Mouse (Mus musculus): ENCODE results near the gene Nhlrc1.

Gene Nhlrc1

DNA sequence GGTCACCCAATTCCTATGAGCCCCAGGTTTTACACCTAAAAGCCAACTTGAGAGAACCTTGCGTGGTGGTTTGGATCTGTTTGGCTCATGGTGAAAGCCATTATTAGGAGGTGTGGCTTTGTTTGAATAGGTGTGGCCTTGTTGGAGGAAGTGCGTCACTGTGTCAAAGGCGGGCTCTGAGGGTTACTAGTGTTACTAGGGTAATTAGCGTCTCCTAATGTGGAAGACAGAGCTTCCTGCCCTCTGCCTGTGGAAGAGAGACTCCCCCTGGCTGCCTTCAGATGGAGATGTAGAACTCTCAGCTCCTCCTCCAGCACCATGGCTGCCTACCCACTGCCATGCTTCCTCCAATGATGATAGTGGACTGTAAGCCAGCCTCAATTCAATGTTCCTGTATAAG, 13.1 kb downstream of the Nhlrc1 start:
- no peak for DNase-seq (ENCODE audit: low spot score)

DNA sequence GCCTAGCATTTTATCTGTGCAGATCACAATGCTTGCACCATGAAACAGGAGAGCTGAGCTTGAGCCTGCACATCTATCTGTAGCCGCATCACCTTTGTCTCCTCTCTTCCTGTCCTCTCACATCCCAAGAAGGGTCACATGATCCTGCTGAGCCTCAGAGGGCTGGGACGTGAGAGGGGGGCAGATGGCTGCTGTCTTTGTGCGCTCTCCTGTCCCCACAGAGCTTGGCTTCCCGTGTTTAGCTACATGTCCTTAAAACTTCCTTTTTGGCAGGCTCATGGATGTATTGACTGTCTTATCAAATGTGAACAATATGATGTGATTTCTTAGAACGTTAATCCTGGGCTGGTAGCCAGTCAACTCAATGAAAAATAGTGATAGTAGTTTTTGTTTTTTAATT, 15.2 kb downstream of the Nhlrc1 start:
- DNase-seq (ENCODE audit: low spot score), result no peak

DNA sequence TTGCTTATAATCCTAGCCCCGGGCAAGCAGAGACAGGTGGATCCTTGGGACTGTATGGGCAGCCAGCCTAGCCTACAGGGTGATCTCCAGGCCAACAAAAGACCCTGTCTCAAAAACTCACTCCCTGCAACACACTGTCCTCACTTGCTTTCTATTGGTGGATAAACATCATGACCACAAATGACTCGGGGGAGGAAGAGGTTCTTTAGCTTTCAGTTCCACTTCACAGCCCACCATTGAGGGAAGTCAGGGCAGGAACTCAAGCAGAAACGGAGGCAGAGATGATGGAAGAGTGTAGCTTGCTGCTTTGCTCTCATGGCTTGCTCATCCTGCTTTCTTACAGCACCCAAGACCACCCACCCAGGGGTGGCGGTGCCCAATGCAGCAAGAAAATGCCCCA, 17.3 kb downstream of the Nhlrc1 start:
- no peak for DNase-seq (ENCODE audit: low spot score)

DNA sequence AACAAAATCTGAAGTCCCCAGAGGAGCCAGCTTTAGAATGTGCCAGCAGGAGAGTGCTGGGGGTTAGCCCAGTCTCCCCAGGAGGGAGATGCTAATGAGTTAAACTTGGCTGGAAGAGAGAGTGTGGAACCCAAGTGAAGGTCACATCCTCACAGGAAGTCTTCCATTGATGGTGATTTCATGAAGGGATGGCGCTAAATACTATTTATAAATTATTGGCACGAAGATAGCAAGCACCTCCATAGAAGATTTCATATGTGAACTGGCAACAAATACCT, 21.4 kb downstream of the Nhlrc1 start:
- no peak for DNase-seq (ENCODE audit: low spot score)

DNA sequence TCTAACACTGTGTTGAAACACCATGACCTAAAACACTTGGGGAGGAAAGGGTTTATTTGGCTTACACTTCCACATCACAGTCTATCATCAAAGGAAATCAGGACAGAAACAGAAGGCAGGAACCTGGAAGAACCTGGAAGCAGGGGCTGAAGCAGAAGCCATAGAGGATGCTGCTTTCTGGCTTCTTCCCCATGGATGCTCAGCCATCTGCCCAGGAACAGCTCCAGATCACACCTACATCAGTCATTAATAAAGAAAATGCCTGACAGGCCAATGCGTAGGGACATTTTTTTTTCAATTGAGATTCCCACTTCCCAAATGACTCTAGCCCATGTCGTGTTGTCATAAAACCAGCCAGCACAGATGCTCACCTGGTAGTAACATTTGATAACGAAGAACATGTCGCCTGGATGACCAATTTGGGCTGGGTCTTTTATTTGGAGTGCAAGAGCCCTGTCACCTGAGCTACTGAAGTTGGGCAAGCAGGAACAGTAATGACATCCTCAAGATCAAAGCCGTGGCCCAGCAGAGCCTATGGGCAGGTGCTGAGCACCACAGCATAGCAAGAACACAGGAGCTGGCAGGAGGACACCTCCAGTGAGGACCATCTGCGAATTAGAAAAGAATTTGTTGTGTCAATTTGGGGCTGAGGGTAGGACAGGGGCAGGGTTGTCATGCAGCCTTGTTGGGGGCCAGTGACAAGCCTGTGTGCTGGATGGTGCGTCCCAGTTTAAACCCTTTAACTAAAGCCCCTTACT, 22.0 kb downstream of the Nhlrc1 start:
- DNase-seq (ENCODE audit: low spot score), result no peak

DNA sequence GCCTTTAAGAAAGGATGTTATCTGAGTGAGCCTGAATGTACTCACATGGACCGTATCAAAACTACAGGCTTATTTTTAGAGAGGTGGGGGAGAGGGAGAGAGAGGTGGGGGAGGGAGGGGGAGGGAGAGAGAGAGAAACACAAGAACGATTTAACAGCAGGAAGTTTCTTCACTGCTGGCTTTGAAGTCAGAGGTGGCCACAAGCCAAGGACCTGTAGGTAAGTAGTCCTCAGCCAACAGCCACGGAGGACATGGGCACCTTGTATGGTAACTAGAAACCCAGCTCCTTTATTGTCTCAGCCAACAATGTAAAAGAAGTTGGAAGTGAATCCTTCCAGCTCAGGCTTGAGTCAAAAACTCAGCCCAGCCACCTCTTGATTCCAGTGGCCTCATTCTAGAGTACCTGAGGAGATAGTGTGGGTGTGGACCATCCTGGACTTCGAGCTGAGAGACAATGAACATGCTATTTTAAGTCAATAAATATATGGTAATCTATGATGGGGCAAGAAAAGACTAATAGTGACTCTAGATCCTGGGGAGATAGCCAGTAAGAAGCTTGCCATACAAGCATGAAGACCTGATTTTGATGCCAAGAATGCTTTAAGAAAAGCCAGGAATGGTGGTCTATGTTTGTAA, 24.2 kb downstream of the Nhlrc1 start:
- DNase-seq (ENCODE audit: low spot score), result no peak

DNA sequence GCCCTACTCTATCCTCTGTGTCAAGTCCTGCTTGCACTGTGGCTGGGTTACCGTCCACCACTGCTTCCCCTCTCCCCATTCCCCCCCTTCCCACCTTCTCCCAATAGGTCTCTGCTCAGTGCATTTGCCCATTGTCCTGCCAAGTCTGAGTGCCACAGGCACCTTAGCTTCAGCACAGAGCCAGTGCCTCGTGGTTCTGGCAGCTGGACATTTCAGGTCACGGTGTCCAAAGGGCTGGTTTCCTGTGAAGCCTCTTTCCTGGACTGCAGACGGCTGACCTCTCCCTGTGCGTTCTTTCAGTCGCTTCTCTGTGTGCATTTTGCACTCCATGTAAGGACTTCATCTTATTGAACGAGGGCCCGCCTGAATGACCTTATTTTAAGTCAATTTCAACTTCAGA, 26.7 kb downstream of the Nhlrc1 start:
- no peak for DNase-seq (ENCODE audit: low spot score)

DNA sequence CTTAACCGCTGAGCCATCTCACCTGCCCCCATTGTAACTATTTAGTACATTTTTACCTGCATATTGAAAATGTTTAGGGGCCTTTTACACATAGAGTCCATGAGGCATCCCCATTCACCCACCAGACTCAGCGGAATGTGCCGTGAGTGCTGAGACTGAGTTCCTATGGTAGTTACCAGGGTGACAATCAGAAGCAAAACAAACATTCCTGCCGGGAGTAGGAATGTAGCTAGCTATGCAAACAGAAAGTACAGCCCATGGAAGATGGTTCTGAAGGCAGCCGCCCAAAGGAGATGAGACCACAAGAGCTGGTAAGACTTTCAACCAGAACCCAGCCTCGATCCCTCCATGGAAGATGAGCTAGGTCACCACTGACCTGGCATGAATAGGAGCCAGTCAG, 28.4 kb downstream of the Nhlrc1 start:
- no peak for DNase-seq (ENCODE audit: low spot score)

DNA sequence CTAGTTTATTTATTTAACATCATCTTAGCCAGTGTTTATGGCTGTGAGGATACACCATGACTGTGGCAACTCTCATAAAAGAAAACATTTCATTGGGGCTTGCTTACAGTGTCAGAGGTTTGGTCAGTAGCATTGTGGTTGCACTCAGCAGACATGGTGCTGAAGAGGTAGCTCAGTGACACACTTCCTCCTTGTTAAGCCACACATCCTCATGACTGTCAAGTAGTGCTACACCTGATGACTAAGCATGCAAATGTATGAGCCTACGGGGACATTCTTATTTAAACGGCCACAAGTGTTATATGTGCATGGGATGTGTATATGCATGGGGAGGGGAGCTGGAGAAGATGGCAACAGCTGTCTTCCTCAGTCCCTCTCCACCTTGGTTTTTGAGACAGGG, 30.8 kb downstream of the Nhlrc1 start:
- no peak for DNase-seq (ENCODE audit: low spot score)

DNA sequence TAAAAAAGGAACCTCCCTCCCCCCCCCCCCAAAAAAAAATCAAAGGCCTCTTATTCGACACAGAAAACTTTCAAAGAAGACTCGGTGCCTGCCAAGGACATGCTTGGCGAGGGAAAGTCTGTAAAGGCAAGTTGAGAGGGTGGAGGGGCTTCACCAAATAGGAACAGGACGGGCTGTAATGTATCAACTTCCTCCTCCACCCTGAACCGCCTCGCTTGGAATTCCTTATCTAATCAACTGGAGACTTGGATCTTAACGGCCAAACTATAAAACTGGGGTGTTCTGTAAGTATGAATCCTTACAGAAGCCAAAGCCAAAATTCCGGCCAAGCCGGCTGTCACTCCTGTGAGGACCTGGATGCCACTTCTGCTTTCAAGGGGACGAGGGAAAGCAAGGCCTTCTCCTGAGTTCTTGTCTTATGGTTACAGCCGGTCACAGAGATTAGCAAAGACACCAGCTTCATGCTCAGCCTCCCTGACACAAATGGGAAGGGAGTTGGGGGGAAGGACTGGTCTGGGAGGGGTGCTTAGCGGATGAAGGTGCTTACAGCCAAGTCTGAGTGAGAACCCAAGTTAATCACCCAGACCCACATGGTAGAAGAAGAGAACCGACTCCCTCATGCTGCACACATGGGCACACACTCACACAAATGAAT, 34.7 kb downstream of the Nhlrc1 start:
- DNase-seq (ENCODE audit: low spot score), result no peak

DNA sequence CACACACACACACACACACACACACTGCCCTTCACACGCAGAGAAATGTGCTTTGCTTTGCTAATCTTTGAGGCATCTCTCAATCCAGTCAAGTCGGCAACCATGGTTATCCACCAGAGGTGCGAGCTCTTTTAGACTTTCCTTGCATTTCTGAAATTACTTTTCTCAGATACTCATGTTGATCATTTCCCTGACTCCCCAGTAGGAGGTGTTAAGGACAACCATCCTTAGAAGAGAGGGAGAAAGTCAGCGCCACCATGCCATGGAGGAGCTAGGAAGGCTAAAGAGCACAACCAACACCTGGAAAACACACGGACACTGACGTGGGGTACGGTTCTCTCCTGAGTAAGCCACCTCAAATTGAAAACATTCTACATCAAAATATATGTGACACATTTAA, 38.1 kb downstream of the Nhlrc1 start:
- DNase-seq (ENCODE audit: low spot score), result no peak

DNA sequence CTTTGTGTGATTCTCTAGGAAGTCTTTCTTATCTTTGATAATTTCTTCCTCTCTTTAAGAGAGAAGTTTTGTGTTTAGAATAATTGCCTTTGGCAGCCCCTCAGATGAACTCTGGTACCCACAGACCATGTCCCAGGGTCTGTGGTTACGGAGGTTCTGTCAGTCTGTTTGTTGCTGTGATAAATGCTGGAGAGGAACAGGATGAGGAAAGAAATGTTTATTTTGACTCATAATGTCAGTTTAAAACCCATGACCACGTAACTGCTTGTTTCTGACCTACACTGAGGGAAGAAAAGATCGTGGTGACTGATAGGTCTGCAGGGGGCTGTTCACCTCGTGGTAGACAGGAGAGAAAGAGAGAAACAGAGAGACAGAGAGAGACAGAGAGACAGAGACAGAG, 38.7 kb downstream of the Nhlrc1 start:
- DNase-seq (ENCODE audit: low spot score), result no peak

DNA sequence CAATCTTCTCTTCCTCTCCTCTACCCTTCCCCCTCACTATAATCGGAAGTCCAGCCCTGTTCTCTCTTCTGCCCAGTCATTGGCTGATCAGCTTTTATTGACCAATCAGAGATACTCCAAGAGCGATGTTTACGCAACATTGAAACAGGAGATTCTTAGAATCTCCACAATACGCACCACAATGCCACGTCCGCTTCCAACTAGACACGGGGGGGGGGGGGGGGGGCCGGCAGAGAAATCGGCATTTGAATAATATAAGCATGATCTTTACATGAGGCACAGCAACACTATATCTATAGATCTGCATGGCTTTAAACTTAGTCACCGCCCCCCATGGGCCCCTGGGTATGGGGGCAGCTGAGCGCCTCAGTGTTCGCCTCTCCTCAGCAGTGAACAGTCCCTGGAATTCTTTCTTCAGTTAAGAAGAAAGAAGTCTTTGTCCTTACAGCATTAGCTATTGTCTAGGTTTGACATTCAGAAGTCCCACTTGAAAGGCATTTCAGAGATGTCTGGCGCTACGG, 39.6 kb downstream of the Nhlrc1 start:
- no peak for DNase-seq (ENCODE audit: low spot score)

DNA sequence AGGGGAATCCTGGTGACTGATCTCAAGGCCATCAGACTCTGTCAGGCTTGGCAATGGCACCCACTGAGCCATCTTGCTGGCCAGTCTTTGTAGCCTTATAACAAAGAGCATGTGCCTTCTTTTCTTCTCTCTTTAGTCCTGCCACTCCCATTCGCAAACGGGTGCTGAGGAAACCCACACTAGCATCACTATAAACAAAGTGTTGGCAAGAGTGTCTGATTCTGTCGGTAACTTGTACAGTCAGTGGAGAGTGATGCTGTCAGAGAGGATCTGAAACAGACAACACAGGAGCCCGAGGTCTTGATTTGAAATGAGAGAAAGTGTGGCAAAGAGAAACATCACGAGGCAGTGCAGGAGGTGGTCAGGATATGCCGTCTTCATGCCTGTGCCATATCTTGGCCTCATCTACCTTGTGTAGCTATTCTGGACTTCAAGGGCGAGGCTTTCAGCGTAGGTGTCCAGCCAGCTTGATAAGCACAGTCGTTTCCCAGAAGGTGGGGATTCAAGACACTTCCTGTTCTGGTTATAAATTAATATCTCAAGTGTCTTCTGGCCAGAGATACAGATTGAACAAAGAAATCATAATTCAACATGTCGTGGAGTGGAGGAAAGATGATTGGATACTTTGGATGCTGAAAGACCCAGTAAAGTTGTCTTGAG, 44.2 kb downstream of the Nhlrc1 start:
- DNase-seq (ENCODE audit: low spot score), result no peak

DNA sequence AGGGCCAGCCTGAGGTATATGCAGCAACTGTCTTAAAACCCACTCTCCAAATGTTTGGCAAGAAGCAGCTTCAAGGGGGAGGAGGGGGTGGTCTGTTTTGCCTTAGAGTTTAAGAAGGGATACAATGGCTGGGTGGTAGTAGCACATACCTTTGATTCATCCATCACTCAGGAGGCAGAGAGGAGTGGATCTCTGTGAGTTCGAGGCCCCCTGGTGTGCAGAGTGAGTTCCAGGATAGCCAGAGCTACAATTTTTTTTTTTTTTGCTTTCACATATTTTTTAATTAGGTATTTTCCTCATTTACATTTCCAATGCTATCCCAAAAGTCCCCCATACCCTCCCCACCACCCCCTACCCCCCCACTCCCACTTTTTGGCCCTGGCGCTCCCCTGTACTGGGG, 46.0 kb downstream of the Nhlrc1 start:
- DNase-seq (ENCODE audit: low spot score), result no peak

DNA sequence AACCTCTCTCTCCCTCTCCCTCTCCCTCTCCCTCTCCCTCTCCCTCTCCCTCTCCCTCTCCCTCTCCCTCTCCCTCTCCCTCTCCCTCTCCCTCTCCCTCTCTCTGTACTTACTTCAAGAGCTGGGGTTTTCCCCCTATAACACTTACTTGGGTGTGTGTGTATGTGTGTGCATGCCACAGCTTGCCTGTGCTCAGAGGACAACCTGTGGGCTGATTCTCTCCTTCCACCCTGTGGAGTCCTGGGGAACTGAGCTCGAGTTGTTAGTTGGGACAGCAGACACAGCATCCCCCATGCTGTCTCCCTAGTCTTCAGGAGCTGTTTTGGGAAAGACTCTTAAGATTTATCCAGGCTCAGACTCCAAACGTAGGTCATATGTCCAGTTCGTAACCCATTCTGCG, 47.3 kb downstream of the Nhlrc1 start:
- no peak for DNase-seq (ENCODE audit: low spot score)

Measured in testis, postnatal 10 days (tissue).